Mouse (Mus musculus) erythroid progenitor cell, adult 5-6 weeks (primary cell): ENCODE measurements around the gene Fam43a. TPM values are rescaled to one million over a fixed set of nuclear protein-coding genes. Genes with fewer than 3 reads are reported as not detected.

Source experiments
- ATAC-seq: replicated peaks from 2 replicates; pipeline ENCODE4 v1.8.0; 2016; ENCODE audit warnings: moderate number of reproducible peaks, mild to moderate bottlenecking, moderate TSS enrichment, inconsistent platforms; ENCODE audit not compliant: poor library complexity, low FRiP score, severe bottlenecking
- total RNA-seq, 2 experiments: library from RNA; stranded (forward) in 1 of 2; stranded (reverse) in 1 of 2; fragments of 150-400 nt in 1 of 2; fragments of 186-747, 209-891 nt in 1 of 2; gene quantifications; 2 replicates each; pipeline versions ENCODE4 v1.2.3 to v1.2.4; 2015 to 2017; ENCODE audit warnings: low replicate concordance in 2 of 2

Gene Fam43a
- total RNA-seq, 2 experiments from 2014 or later = 1.7 to 2.2 TPM

DNA sequence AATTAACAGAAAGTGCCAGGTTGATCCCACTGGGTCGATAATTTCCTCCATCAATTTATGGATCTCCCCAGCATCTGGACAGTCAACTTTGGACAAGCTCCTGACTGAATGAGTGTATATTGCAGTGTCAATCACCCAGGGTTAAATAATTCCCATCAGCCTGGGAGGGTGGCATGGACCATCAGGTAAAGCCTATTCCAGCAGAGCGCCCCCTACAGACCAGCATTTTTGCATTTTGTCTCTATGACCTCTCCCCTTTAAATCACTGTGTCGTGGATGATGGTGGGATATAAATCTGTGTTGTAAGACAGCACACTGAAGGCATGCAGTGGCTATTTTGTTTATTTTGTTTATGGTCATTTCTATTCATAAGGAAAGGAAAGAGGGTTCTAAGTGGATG, 7.5 kb upstream of the Fam43a start:
- ATAC-seq = no peak

DNA sequence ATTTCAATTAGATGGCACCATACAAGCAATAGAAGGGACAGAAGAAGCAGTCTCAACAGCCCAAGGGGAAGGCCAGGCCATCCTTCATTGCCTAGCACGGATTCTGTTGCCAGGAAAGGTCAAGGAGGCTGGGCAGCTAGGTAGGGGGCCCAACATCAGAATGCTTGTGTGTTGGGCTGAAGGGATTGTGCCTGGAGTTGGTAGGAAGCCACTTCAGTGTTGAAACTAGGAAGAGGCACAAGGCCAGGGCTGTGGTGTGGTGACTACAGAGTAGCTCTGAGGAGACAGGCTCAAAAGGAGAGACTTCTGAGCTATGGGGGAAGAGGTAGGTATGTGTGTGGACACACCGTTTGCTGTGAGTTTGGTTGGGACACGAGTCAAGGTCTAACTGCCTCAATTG, 4.2 kb upstream of the Fam43a start:
- ATAC-seq = no peak

DNA sequence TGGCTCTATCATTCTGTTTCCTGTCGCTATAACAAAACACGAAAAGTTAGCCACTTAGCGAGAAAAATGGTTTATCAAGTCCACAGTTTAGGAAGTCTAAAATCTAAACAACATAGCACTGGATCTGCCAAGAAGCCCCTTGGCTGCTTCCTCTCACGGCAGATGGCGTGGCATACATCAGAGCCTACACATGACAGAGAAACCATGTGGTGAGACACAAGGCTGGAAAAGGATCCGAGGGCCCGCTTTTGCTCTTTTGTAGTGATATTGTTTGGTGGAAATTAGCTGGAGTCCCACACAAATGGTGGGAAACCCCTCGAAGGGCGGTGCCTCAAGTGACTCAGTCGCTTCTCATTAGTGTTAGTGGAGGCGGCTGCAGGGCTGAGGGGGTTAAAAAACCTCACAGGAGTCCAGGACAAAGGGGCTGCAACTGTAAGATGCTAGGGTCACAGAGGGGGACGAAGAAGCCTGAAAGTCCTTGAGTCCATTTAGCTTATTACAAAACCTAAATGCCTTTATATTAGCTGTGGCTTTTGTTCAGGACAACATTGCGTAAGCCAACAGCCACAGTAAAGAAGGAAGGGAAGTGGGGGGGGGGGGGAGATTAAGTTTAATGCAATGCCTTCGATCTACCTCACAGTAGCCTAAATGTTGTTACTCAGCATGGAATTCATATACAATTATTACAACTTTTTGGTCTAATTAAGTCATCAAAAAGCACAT, 3.5 kb upstream of the Fam43a start:
- no peak for ATAC-seq

DNA sequence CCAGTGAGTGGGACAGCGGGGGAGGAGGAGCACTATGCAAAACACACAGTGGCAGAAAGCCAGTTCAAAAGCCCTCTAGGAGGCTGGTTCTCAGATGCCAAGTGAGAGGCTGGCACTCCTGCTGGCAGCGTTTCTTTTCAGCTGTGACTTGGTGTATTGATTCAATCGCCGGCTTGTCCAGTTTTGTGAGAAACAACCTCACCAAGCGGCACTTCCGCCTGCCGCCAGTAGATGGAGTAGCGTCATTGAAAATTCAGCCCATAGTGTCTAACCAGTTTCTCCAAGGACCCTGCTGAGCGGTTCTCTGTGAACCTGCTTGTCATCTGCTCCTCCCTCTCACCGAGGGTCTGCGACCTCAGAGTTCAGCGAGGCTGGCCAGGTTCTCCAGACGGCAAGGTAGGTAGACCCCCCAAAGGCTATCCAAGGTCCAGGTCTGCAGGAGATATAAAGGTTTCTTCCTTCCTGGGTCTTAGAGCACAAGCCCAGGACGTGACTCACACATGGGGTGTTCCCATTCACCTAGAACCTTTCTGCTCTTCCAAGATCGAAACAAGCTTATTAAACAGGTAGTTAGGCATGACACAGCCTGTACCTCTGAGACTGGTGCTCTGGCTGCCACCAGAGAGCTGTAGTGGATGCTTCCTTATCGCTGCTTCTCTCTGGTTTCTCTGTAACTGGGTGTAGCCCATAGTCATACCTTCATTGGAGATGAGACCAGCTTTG, 2.4 kb upstream of the Fam43a start:
- ATAC-seq = peak; percentile 64

DNA sequence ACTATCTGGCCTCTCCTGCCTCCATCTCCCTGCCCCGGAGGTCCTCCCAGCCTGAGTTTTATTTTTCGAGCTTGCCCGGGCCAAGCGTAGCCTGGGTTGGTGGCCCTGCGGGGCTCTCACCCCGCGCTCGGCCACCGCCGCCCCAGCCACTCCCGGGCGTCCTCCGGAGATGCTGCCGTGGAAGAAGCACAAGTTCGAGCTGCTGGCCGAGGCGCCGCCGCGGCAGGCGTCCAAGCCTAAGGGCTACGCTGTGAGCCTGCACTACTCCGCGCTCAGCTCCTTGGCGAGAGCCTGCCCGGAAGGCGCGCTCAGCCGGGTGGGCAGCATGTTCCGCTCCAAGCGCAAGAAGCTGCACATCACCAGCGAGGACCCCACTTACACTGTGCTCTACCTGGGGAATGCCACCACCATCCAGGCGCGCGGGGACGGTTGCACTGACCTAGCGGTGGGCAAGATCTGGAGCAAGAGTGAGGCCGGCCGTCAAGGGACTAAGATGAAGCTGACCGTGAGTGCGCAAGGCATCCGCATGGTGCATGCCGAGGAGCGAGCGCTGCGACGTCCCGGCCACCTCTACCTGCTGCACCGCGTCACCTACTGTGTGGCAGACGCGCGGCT, 1.0 kb downstream of the Fam43a start:
- no peak for ATAC-seq

DNA sequence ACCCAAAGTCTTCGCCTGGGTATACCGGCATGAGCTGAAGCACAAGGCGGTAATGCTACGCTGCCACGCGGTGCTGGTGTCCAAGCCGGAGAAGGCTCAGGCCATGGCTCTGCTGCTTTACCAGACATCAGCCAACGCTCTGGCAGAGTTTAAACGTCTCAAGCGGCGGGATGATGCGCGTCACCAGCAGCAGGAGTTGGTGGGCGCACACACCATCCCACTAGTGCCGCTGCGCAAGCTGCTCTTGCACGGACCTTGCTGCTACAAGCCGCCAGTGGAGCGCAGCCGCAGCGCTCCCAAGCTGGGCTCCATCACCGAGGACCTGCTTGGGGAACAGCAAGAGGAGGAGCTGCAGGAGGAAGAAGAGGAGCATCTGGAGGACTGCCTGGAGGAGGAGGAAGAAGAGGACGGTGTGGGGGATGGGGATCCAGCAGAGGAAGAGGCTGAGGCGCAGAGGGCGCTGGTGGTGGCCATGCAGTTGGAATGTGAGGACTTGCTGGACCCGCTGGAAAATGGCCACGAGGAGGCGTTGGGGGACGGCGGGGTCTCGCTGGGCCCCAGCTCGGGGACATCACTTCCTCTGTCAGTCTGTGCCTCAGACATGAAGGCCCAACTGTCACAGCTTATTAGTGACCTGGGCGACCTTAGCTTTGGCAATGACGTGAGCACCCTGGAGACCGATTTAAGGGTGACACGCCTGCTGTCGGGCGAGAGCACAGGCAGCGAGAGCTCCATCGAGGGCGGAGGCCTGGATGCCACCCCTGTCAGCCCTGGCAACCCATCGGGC, 1.7 kb downstream of the Fam43a start:
- ATAC-seq = no peak

DNA sequence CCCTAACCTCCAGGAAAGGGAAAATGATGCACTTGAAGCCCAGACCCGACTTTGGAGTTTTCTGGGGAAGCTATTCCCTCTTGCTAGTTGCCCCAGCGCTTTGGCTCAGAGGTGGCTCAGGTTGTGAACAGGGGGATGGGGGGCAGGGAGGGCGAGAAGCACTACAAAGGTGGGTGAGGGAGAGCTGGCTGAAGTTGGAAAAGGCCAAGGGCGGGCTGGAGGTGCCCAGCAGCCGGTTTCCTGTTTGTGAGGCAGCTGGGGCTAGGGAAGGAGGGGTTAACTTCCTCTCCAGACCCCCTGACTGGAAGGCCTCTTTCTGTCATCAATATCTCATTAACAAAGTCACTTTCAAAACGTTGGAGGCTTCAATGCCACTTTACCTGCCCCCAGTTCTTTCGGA, 2.4 kb downstream of the Fam43a start:
- no peak for ATAC-seq

DNA sequence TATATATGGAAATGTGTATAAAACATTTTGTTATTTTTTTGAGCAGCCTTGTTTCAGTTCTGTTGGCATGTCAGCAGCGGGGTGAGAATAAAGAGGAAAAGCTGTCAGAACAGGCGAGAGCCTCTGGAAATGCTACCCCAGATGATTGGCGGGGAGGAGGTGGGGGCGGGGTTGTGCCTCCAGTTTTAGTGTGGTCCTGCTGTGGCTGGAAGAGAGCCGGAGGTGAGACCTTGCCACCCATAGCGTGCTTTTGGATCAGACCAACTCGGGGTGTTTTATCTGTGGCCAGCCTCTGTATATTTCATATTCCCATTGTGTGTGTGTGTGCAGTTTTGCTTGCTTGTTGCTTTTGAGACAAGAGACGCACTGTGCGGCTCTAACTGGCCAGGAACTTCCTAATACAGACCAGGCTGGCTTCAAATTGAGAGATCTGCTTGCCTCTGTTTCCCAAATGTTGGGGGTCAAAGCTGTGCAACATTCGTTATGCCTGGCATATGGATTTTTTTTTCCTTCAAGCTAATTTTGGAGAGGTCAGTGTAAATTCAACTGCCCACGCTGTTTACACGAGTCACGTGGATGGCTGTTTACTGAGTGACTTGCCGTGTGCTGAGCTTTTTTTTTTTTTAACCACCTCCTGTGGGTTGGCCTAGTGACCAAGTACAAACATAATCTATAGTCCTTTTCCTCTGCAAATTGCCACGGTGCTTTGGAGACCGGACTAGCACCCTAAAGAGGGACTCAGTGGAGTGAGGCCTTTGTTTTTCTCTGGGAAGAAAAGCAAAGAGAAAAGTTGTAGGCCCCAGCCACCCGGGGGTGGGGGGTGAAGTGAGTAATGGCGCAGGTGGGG, 3.4 kb downstream of the Fam43a start:
- ATAC-seq = no peak

DNA sequence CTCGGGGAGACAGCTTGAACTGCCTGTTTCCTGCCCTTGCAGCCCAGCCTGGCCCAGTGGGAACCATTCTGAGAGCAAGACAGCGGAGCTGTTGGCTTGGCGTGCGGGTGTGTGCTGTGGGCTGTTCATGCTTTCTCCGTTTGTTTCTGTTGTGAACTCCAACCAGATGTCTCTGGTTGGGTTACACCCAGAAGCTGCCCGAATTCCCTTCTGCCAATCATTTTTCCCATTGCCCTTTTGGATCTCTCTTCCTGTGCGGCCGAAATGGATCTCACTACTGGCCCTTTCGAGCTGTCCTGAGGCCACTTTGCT, 4.0 kb downstream of the Fam43a start:
- no peak for ATAC-seq

DNA sequence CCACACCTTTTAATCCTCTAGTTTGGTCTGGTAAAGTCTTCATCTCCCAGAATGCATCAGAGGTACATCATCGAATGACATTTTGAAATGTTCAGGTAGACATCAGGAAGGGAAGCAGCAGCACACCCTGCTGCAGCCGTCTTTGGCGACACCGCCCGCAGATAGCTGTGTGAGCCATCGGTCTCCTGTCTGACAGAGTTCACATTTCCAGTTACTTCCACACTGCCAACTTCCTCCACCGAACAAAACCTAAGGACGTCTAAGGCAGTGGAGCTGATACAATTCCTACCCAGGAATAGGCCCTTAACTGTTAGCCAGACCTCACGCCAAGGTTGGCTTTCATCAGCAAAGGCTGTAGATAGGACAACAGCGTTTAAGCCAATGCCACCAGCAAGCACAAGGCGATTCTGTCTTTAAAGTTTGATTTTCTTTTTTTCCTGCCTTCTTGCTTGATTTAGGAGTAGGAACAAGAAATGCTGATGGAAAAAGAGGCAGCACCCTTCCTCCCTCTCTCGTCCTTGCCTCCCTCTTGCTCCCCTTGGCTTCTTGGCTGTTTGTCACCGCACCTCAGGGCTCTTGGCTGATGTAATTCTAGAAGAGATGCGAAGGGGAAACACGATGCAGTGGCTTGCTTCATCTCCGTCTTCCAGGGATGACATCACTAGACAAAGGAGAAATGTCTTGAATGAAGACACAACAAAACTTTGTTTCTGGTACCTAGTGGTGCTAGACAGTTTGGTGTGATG, 4.7 kb downstream of the Fam43a start:
- ATAC-seq = no peak

DNA sequence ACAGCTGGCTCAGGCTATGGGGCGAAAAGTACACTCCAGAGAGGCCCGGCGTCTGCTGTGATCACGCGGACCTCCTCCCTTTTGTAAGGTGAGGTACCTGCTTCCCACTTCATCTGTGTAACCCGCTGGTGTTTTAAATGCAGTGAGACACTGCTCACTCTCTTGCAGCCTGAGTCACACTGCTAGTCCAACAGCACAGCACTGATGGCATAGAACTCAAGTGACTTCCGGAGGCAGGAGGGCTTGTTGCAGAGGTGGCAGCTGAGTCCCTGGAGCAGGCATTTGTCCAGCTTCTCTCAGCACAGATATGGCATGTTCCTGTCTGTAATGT, 5.2 kb downstream of the Fam43a start:
- no peak for ATAC-seq

DNA sequence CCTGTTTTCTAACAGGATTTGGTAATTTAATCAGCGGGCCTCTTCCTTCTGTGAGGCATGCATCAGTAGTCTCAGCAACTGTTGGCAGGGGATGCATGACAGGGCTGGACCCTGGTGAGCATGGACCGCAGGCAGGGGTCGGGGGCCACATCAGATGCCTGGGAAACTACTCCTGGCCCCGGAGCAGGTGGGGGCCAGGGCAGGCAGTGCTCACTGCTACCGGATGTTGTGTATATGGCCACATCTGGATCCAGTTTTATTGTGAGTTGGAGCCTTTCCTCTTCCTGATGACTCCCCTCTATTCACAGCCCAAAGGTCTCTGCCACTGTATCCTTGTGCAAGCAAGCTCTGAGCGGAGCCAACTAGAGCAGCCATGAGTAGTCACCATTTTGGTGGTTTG, 6.0 kb downstream of the Fam43a start:
- ATAC-seq = no peak

DNA sequence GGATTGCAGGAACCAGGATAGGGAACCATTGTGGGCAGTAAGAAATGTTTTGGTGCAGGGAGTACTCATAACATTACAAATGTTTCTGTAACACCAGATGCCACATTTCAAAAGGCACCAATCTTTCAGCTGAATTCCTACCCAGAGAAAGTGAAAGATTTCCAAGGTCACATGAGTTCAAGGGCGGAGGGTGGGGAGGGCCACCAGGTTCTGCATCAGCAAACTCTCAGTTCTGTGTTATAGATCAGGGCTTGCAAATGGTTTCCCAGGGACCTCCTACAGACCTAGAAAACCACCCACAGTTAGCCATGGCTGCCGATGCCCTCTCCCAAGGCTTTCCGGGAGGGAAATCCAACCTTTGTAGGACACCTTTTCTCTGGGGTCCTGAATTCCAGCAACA, 8.3 kb downstream of the Fam43a start:
- no peak for ATAC-seq

DNA sequence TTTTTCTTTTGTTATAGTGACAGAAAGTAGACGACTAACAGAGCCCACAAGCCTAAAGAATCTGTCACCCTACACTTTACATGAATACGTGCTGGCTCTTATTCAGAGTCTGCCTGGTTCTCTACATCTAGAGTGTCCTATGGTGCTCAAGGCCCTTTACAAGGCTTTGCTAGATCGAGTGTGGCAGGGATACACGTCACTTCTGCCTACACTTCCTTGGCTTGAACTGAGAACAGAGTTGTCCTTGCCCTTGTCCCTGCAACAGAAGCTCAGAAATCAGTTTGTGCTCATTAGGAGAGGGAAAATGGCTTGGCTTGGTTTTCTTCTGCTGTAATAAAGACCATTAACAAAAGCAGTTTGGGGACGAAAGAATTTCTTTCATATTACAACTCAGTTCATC, 11.8 kb downstream of the Fam43a start:
- ATAC-seq = no peak

DNA sequence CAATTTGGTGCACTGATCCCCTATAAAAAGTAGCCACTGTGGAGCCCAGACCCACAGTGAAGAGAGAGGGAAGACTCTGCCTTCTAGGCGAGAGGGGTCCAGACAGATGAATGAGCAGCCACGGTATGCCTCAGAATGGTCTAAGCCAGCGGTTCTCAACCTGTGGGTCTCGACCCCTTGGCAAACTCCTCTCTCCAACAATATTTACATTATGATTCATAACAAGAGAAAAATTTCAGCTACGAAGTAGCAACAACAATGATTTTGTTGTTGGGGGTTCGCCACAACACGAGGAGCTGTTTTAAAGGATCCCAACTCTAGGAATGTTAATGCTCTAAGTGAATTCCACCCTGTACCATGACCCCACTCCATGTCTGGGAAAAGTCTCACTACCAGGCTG, 13.6 kb downstream of the Fam43a start:
- ATAC-seq = no peak

DNA sequence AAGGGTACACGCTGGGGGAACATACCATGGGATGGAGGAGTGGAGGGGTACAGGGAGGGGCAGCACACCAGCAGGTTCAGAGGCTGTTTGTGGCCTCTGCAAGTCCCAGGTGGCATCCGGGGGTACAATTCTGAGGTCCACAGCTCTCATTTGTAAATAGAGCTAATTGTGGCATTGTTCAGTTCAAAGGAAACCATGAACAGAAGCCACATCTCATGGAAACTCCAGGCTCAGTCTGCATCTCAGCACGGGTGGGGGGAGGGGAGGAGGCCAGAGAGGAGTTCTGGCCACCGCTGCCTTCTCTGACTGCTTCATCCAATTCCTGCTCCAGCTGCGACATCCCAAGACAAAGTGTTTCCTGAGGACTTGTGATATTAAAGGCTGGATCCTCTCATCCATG, 14.6 kb downstream of the Fam43a start:
- ATAC-seq = no peak

DNA sequence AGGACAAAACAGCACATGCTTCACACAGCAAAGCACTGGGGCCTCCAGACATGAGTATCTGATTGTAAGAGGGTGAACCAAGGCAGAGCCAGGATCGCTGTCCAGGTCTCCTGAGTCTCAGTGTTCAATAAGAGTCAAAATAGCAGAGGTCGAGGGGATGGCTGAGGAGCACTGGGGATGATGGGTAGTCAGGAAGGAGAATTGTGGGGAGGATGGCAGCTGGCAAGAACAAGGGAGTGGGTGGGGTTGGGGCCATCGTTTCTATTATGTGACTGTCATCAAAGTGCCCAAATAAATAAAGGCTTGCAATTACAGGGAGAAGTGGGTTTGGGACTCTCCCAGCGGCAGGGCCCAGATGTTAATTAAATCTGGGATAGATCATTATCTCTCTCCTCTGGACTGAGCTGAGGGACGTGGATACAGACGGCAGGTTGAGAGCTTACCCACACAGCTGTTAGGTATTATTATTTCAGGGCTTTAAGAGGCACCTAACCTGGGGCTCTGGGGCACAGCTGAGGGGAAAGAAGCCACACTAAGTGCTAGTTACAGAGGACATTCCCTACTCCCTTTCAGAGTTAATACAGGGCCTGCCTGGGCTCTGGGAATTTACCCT, 15.3 kb downstream of the Fam43a start:
- ATAC-seq = no peak

DNA sequence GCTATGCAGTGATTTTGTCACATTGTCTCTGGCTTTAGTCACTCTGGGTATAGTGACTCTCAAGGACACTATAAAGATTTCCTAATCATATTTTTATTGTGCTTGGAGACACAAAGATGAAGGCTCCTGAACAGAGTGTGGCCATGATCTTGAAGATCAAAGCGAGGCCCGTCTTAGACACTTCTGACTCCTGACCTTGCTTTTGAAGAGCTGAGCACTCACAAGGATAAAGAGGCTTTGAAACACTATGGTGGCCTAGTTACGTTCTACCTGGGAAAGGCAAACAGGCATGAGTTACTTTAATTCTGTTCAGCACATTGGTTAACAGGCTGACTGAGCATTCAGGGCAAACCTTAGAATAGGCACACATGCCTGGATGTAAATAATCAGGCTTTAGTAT, 16.8 kb downstream of the Fam43a start:
- ATAC-seq = no peak

DNA sequence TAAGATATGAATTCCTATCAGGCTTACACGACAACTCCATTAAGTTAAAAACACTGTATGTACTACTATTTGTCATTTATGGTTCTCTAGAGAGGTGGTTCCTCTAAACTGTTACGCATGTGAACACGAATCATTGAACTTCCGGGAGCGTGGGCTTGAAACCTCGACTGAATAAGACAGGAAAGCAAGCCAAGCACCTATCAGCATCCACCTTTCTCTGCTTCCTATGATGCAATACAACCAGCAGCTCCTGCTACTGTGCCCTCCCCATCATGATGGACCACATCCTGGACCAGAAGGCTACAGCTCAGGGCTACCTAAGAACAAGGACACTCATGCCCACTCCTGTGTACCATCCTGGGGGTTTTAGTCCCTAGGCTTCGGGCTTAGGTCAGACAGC, 24.1 kb downstream of the Fam43a start:
- no peak for ATAC-seq
